Mouse (Mus musculus) midbrain, embryonic 12.5 days (tissue): ENCODE measurements at regions not wholly inside any gene's neighbourhood (a gene's known extent, or its start where the extent isn't known, plus 50 kb on each side); places are given as distances from the start of the nearest gene placed in this dataset.

Source experiments
- ATAC-seq: fragments of 200-750 bp; cut with Nextera tagmentation; 2 replicates; pipeline ENCODE4 v1.8.0; 2017; ENCODE audit warnings: low read depth, moderate TSS enrichment, moderate library complexity; ENCODE audit not compliant: low FRiP score
- H3K27ac ChIP-seq: fragments of 300-500 bp; sonication (generic); replicated peaks from 2 replicates; pipeline ENCODE4 v1.5.1; 2016; ENCODE audit warnings: mild to moderate bottlenecking
- H3K27me3 ChIP-seq: fragments of 300-500 bp; sonication (generic); 2 replicates; pipeline ENCODE4 v1.6.1; 2016; ENCODE audit warnings: mild to moderate bottlenecking
- H3K36me3 ChIP-seq: fragments of 300-500 bp; sonication (generic); 2 replicates; pipeline ENCODE4 v1.6.1; 2016
- H3K4me1 ChIP-seq: fragments of 300-500 bp; sonication (generic); 2 replicates; pipeline ENCODE4 v1.6.1; 2016
- H3K4me2 ChIP-seq: fragments of 300-500 bp; sonication (generic); replicated peaks from 2 replicates; pipeline ENCODE4 v1.6.1; 2016; ENCODE audit warnings: mild to moderate bottlenecking, moderate library complexity
- H3K4me3 ChIP-seq: fragments of 300-500 bp; sonication (generic); 2 replicates; pipeline ENCODE4 v1.5.1; 2016; ENCODE audit warnings: mild to moderate bottlenecking
- H3K9ac ChIP-seq: fragments of 300-500 bp; sonication (generic); replicated peaks from 2 replicates; pipeline ENCODE4 v1.6.1; 2016; ENCODE audit warnings: mild to moderate bottlenecking, moderate library complexity
- H3K9me3 ChIP-seq: fragments of 300-500 bp; sonication (generic); 2 replicates; pipeline ENCODE4 v1.6.1; 2016; ENCODE audit warnings: mild to moderate bottlenecking
- WGBS: fragments of 180-500 bp; shearing (Covaris S2); methylation state at CpG from one replicate; pipeline ENCODE4 v1.1.7; 2016; 5-methylcytosine and 5-hydroxymethylcytosine counted together

DNA sequence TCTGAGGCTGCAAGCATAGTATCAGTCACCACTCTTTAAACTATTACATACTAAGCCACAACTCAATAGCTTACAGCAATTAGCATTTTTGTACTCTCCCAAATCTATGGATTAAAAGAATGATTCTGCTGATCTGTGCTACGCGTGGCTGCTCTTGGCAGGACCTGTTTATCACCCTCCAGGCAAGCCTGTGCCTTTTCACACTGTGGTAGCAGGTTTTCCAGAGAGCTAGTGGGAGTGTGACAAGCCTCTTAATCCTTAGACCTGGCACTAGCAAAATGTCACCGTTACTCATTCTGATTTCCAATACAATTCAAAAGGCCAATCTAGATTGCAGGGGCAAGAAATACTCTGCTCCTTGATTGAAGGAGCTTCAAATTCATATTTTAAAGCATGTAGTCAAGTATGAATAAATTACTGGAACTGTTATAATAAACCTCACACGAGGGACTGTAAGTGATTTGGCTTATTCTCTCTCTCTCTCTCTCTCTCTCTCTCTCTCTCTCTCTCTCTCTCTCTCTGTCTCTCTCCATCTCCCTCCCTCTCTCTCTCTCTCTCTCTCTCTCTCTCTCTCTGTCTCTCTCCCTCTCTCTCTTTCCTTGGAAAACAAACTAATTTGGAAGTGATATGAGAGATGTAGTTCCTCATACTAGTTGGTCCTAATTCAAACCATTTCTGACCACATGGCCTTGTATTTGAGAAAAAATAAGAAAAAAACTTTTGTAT lies 286.7 kb upstream of the Ins1 start:
- ATAC-seq: 0 out of 2 replicates have a peak, but pooled peaks have one; percentile 34
- Histone ChIP-seq H3K9ac (no peak overlapping the region), H3K4me3 (no peak overlapping the region), H3K27ac (no peak overlapping the region), H3K4me1 (no peaks in the 10 kb centered on the region), H3K4me2 (no peak overlapping the region), H3K27me3 (0 out of 2 replicates have a peak, but pooled peaks cover 5% of the 10 kb centered on the region), H3K9me3 (no peaks in the 10 kb centered on the region), H3K36me3 (no peaks in the 10 kb centered on the region)
- 44% methylated on average over 4 of the region's 4 CpGs for WGBS

DNA sequence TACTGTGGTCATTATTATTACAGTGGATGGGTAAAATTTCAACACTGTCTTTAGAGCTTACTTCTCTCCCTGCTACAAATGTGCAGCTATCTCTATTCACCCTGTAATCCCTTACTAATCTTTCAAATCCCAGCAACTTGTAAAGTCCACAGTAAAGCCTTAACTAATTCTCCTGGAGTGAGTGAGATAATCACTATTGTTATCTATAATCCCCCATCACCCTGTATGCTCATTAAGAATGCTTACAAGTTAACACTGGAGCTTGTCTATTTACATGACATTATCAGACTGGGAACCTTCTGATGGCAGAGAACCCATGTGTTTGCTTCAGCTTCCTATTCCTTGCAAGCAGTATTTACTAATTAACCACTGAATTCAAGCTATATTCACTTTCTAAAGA lies 266.9 kb upstream of the Ins1 start:
- H3K4me1 ChIP-seq: peaks cover 6% of the 10 kb centered on the region; the same call in 1 of the 2 replicates
- peaks cover 30% of the 10 kb centered on the region for H3K27me3 ChIP-seq
- no peaks in the 10 kb centered on the region for H3K9me3 ChIP-seq
- H3K9ac ChIP-seq: no peak overlapping the region
- no peaks in the 10 kb centered on the region for H3K36me3 ChIP-seq
- no peak overlapping the region for H3K27ac ChIP-seq
- peak; percentile 60; the same call in 1 of the 2 replicates for ATAC-seq
- no peak overlapping the region for H3K4me2 ChIP-seq
- H3K4me3 ChIP-seq: no peak overlapping the region
